Mouse (Mus musculus) ZHBTc4 (cell line): ENCODE measurements at regions not wholly inside any gene's neighbourhood (a gene's known extent, or its start where the extent isn't known, plus 50 kb on each side); places are given as distances from the start of the nearest gene placed in this dataset.

Source experiments
- DNase-seq: peaks from one replicate; pipeline ENCODE4 v3.0.0-alpha.2; 2011; ENCODE audit warnings: low read depth, low spot score

GRCm38 (mm10) chr4:148723208-148723607, 80.1 kb downstream of the Gm572 start:
- DNase-seq = peak; percentile 96

- peak; percentile 75 for DNase-seq
Measured at GRCm38 (mm10) chr4:148723934-148724719, 80.1 kb upstream of the Casz1 start.

- no peak for DNase-seq
Measured at GRCm38 (mm10) chr4:148728800-148729199, 75.4 kb upstream of the Casz1 start.

- DNase-seq = peak; percentile 45
Measured at GRCm38 (mm10) chr4:148731586-148731985, 72.6 kb upstream of the Casz1 start.

- DNase-seq = no peak
Measured at GRCm38 (mm10) chr4:148734061-148734460, 70.2 kb upstream of the Casz1 start.

- no peak for DNase-seq
Measured at GRCm38 (mm10) chr4:148734547-148734946, 69.7 kb upstream of the Casz1 start.

- DNase-seq = peak; percentile 93
Measured at GRCm38 (mm10) chr4:148738601-148739530, 65.4 kb upstream of the Casz1 start.

GRCm38 (mm10) chr4:148742549-148743413, 61.4 kb upstream of the Casz1 start:
- peak; percentile 77 for DNase-seq

GRCm38 (mm10) chr4:148743414-148743844, 60.8 kb upstream of the Casz1 start:
- DNase-seq = peak; percentile 76

- DNase-seq = peak; percentile 91
Measured at GRCm38 (mm10) chr4:148744053-148744452, 60.2 kb upstream of the Casz1 start.

GRCm38 (mm10) chr4:148746460-148747314, 57.5 kb upstream of the Casz1 start:
- DNase-seq = peak; percentile 33

- DNase-seq = no peak
Measured at GRCm38 (mm10) chr4:148747315-148747644, 56.9 kb upstream of the Casz1 start.

- DNase-seq = no peak
Measured at GRCm38 (mm10) chr4:148750030-148750429, 54.2 kb upstream of the Casz1 start.

GRCm38 (mm10) chr4:148751591-148751990, 52.6 kb upstream of the Casz1 start:
- DNase-seq = peak; percentile 52

GRCm38 (mm10) chr4:148752360-148753093, 51.7 kb upstream of the Casz1 start:
- peak; percentile 41 for DNase-seq

- DNase-seq = no peak
Measured at GRCm38 (mm10) chr4:148753143-148753798, 51.0 kb upstream of the Casz1 start.

- peak; percentile 41 for DNase-seq
Measured at GRCm38 (mm10) chr4:148753849-148754248, 50.4 kb upstream of the Casz1 start.
